Mouse (Mus musculus) CH12.LX (cell line): ENCODE data around the gene Gm20388. TPM values are rescaled to one million over a fixed set of nuclear protein-coding genes. Genes with fewer than 3 reads are reported as not detected.
A peak's percentile ranks its signal among the peaks of the same experiment; 100 is the strongest.

Source experiments
- DNase-seq: peaks from one replicate; pipeline ENCODE4 v3.0.0-alpha.2; 2013; ENCODE audit errors: extremely low read depth
- H3K27ac ChIP-seq: 2 replicates; pipeline ENCODE4 v1.5.1; 2012; ENCODE audit warnings: low read depth, mild to moderate bottlenecking, control low read depth, moderate library complexity; ENCODE audit not compliant: insufficient read depth
- H3K27me3 ChIP-seq: replicated peaks from 2 replicates; pipeline ENCODE3; 2012; ENCODE audit warnings: inconsistent platforms
- H3K36me3 ChIP-seq, 2 experiments: replicated peaks in 1 of 2; 2 replicates each; pipeline versions ENCODE3 to v1.6.1; 2012; ENCODE audit warnings: inconsistent platforms in 1 of 2, low read length in 1 of 2, mild to moderate bottlenecking in 1 of 2, mixed read lengths in 1 of 2, moderate library complexity in 1 of 2; ENCODE audit not compliant: control insufficient read depth in 1 of 2, insufficient read depth in 1 of 2
- H3K4me1 ChIP-seq, 2 experiments: 2 replicates each; pipeline ENCODE4 v1.6.1; 2012; ENCODE audit warnings: inconsistent platforms in 1 of 2, moderate library complexity in 1 of 2; ENCODE audit not compliant: insufficient read depth in 2 of 2, control insufficient read depth in 1 of 2
- H3K4me2 ChIP-seq: 2 replicates; pipeline ENCODE4 v1.6.1; 2012; ENCODE audit warnings: low read depth, mild to moderate bottlenecking, control low read depth; ENCODE audit not compliant: poor library complexity, insufficient read depth, severe bottlenecking
- H3K4me3 ChIP-seq, 3 experiments: fragments of 150-350 bp in 1 of 3; sonication (generic) in 1 of 3; replicated peaks in 1 of 3; 2 replicates each; pipeline versions ENCODE3 to v1.5.1; 2011 to 2012; ENCODE audit warnings: low read depth in 2 of 3, low read length in 2 of 3, mild to moderate bottlenecking in 2 of 3, moderate library complexity in 2 of 3, control low read depth in 1 of 3, improper control_type of control experiment in 1 of 3, inconsistent platforms in 1 of 3, mixed read lengths in 1 of 3; ENCODE audit not compliant: poor library complexity in 1 of 3
- H3K79me2 ChIP-seq: replicated peaks from 2 replicates; pipeline ENCODE4 v1.6.1; 2012; ENCODE audit warnings: mild to moderate bottlenecking, moderate library complexity; ENCODE audit not compliant: control insufficient read depth, poor library complexity, insufficient read depth, severe bottlenecking; ENCODE audit errors: extremely low read depth
- H3K9ac ChIP-seq: 2 replicates; pipeline ENCODE4 v1.6.1; 2012; ENCODE audit warnings: low read depth, mild to moderate bottlenecking, control low read depth, moderate library complexity; ENCODE audit not compliant: insufficient read depth
- H3K9me3 ChIP-seq: replicated peaks from 2 replicates; pipeline ENCODE3; 2012; ENCODE audit warnings: low read length, inconsistent platforms, mixed read lengths
- BHLHE40 ChIP-seq: IDR thresholded peaks from 2 replicates; pipeline ENCODE4 v1.6.1; 2011; ENCODE audit warnings: mild to moderate bottlenecking, low read depth, low read length, improper control_type of control experiment
- CHD2 ChIP-seq: IDR thresholded peaks from 2 replicates; pipeline ENCODE4 v1.6.1; 2011; ENCODE audit warnings: low read length, improper control_type of control experiment
- CTCF ChIP-seq, 2 experiments: IDR thresholded peaks in 1 of 2; conservative IDR thresholded peaks in 1 of 2; 2 replicates each; pipeline ENCODE4 v1.5.1; 2011 to 2012; ENCODE audit warnings: low read depth in 2 of 2, low read length in 2 of 2, improper control_type of control experiment in 1 of 2, inconsistent platforms in 1 of 2, mild to moderate bottlenecking in 1 of 2, moderate library complexity in 1 of 2
- E2F4 ChIP-seq: IDR thresholded peaks from 2 replicates; pipeline ENCODE4 v1.6.1; 2011; ENCODE audit warnings: low read depth, low read length, improper control_type of control experiment; ENCODE audit not compliant: insufficient replicate concordance
- ELF1 ChIP-seq: IDR thresholded peaks from 2 replicates; pipeline ENCODE4 v1.6.1; 2014; ENCODE audit warnings: low read depth, mild to moderate bottlenecking, inconsistent platforms, low read length, improper control_type of control experiment
- EP300 ChIP-seq: IDR thresholded peaks from 2 replicates; pipeline ENCODE4 v1.6.1; 2011; ENCODE audit warnings: low read length, improper control_type of control experiment
- ETS1 ChIP-seq: conservative IDR thresholded peaks from 2 replicates; pipeline ENCODE4 v1.6.1; 2012; ENCODE audit warnings: low read depth, mild to moderate bottlenecking, inconsistent platforms, low read length, improper control_type of control experiment, moderate library complexity
- GABPA ChIP-seq: IDR thresholded peaks from 2 replicates; pipeline ENCODE4 v1.6.1; 2012; ENCODE audit warnings: low read depth, low read length, improper control_type of control experiment, inconsistent platforms; ENCODE audit not compliant: insufficient replicate concordance
- HCFC1 ChIP-seq: IDR thresholded peaks from 2 replicates; pipeline ENCODE4 v1.6.1; 2012; ENCODE audit warnings: low read depth, mild to moderate bottlenecking, inconsistent platforms, low read length, improper control_type of control experiment
- IRF4 ChIP-seq: IDR thresholded peaks from 2 replicates; pipeline ENCODE4 v1.6.1; 2014; ENCODE audit warnings: low read depth, mild to moderate bottlenecking, inconsistent platforms, low read length, improper control_type of control experiment
- JUN ChIP-seq: IDR thresholded peaks from 2 replicates; pipeline ENCODE4 v1.6.1; 2011; ENCODE audit warnings: low read depth, mild to moderate bottlenecking, low read length, improper control_type of control experiment, moderate library complexity; ENCODE audit not compliant: insufficient read depth
- JUND ChIP-seq: conservative IDR thresholded peaks from 2 replicates; pipeline ENCODE4 v1.6.1; 2011; ENCODE audit warnings: low read depth, low read length, improper control_type of control experiment
- MAX ChIP-seq: IDR thresholded peaks from 2 replicates; pipeline ENCODE4 v1.6.1; 2011; ENCODE audit warnings: low read length, improper control_type of control experiment
- MEF2A ChIP-seq: IDR thresholded peaks from 2 replicates; pipeline ENCODE4 v1.6.1; 2014; ENCODE audit warnings: low read depth, mild to moderate bottlenecking, inconsistent platforms, low read length, improper control_type of control experiment, borderline replicate concordance
- NRF1 ChIP-seq: IDR thresholded peaks from 2 replicates; pipeline ENCODE4 v1.6.1; 2014; ENCODE audit warnings: low read depth, mild to moderate bottlenecking, inconsistent platforms, low read length, improper control_type of control experiment, moderate library complexity
- PAX5 ChIP-seq: IDR thresholded peaks from 2 replicates; pipeline ENCODE4 v1.6.1; 2012; ENCODE audit warnings: low read length, inconsistent platforms, mixed read lengths
- RAD21 ChIP-seq: IDR thresholded peaks from 2 replicates; pipeline ENCODE4 v1.6.1; 2011; ENCODE audit warnings: low read depth, mild to moderate bottlenecking, low read length, improper control_type of control experiment, moderate library complexity
- RCOR1 ChIP-seq: conservative IDR thresholded peaks from 2 replicates; pipeline ENCODE4 v1.6.1; 2012; ENCODE audit warnings: low read depth, mild to moderate bottlenecking, inconsistent platforms, low read length, improper control_type of control experiment
- SIN3A ChIP-seq: IDR thresholded peaks from 2 replicates; pipeline ENCODE4 v1.6.1; 2012; ENCODE audit warnings: low read length, improper control_type of control experiment, inconsistent platforms
- SMC3 ChIP-seq: IDR thresholded peaks from 2 replicates; pipeline ENCODE4 v1.6.1; 2011; ENCODE audit warnings: low read depth, low read length, improper control_type of control experiment
- TBP ChIP-seq: conservative IDR thresholded peaks from 2 replicates; pipeline ENCODE4 v1.6.1; 2011; ENCODE audit warnings: low read depth, low read length, improper control_type of control experiment
- UBTF ChIP-seq: IDR thresholded peaks from 2 replicates; pipeline ENCODE4 v1.6.1; 2012; ENCODE audit warnings: low read depth, mild to moderate bottlenecking, inconsistent platforms, low read length, improper control_type of control experiment, moderate library complexity
- USF1 ChIP-seq: IDR thresholded peaks from 2 replicates; pipeline ENCODE4 v1.6.1; 2014; ENCODE audit warnings: low read depth, mild to moderate bottlenecking, inconsistent platforms, low read length, improper control_type of control experiment
- USF2 ChIP-seq: conservative IDR thresholded peaks from 2 replicates; pipeline ENCODE4 v1.6.1; 2011; ENCODE audit warnings: low read depth, low read length, improper control_type of control experiment
- ZC3H11A ChIP-seq: IDR thresholded peaks from 2 replicates; pipeline ENCODE4 v1.6.1; 2012; ENCODE audit warnings: low read depth, mild to moderate bottlenecking, inconsistent platforms, low read length, improper control_type of control experiment
- ZKSCAN1 ChIP-seq: IDR thresholded peaks from 2 replicates; pipeline ENCODE4 v1.6.1; 2012; ENCODE audit warnings: low read depth, inconsistent platforms, low read length, improper control_type of control experiment, borderline replicate concordance
- ZMIZ1 ChIP-seq: IDR thresholded peaks from 2 replicates; pipeline ENCODE4 v1.6.1; 2012; ENCODE audit warnings: low read depth, mild to moderate bottlenecking, inconsistent platforms, low read length, improper control_type of control experiment
- ZNF384 ChIP-seq: IDR thresholded peaks from 2 replicates; pipeline ENCODE4 v1.6.1; 2012; ENCODE audit warnings: low read depth, low read length, improper control_type of control experiment, inconsistent platforms
- dilution Hi-C: fragments of 300-500 bp; cut with MboI; formaldehyde crosslinking; loops from 2 replicates; pipeline ENCODE4 v1.14.3; 2020; ENCODE audit warnings: low sequenced_read_pairs; ENCODE audit not compliant: extremely low pct_unique_long_range_greater_than_20kb, extremely low pct_ligation_motif_present
- in situ Hi-C: fragments of 300-500 bp; cut with MboI; formaldehyde crosslinking; loops from 3 replicates; pipeline ENCODE4 v1.14.3; 2019; ENCODE audit warnings: low sequenced_read_pairs, low pct_ligation_motif_present, low pct_unique_long_range_greater_than_20kb, mixed read lengths
- polyA plus RNA-seq: library from polyadenylated mRNA; unstranded; fragments of >175 nt; gene quantifications from 2 replicates; pipeline ENCODE4 v1.2.1, GENCODE M21; 2012; ENCODE audit warnings: low read depth; ENCODE audit not compliant: insufficient read length
- total RNA-seq, 2 experiments: library from RNA; depleted of rRNA; stranded (reverse); fragments of 300-350 nt in 1 of 2; fragments of >200 nt in 1 of 2; gene quantifications; 2 replicates each; pipeline ENCODE4 v1.2.3; 2012 to 2014

Gene Gm20388
- total and polyA plus RNA-seq, 3 experiments = 14.8 to 26.3 (median 22.2) TPM

GRCm38 (mm10) chr8:120071684-120072083 lies 161.0 kb downstream of the Gm20388 start:
- H3K4me1 ChIP-seq = peaks cover 0 to 14% of the 10 kb centered on the region in 2 experiments; a peak in 2 of 4 replicates
- TF ChIP-seq ZC3H11A = no peak
- TF ChIP-seq SMC3 = peak; percentile 84
- peak; percentile 44 for TF ChIP-seq RAD21
- TF ChIP-seq SIN3A = no peak
- peak; percentile 75 to 96 for TF ChIP-seq CTCF (conservative IDR thresholded peaks at IDR 0.05 in 1 of 2, IDR thresholded peaks at IDR 0.05 in 1 of 2; ENCODE audit: low read depth in 2 of 2, low read length in 2 of 2)
- no peak overlapping the region for H3K4me2 ChIP-seq
- H3K27ac ChIP-seq = no peak overlapping the region
- DNase-seq = peak; percentile 55
- dilution Hi-C loops (no loop called here), in situ Hi-C loops (no loop called here)
- no peaks in the 10 kb centered on the region for H3K36me3 ChIP-seq
- H3K79me2 ChIP-seq = no peaks in the 10 kb centered on the region
- no peaks in the 10 kb centered on the region for H3K9me3 ChIP-seq
- no peak overlapping the region for H3K4me3 ChIP-seq
- H3K9ac ChIP-seq = no peak overlapping the region
- peaks cover 79% of the 10 kb centered on the region for H3K27me3 ChIP-seq

GRCm38 (mm10) chr8:120072259-120072658 lies 161.6 kb downstream of the Gm20388 start:
- Histone ChIP-seq H3K27me3 (peaks cover 79% of the 10 kb centered on the region), H3K9ac (no peak overlapping the region), H3K36me3 (no peaks in the 10 kb centered on the region), H3K4me2 (no peak overlapping the region), H3K27ac (no peak overlapping the region), H3K4me1 (peaks cover 0 to 14% of the 10 kb centered on the region in 2 experiments; a peak in 2 of 4 replicates), H3K4me3 (no peak overlapping the region), H3K9me3 (no peaks in the 10 kb centered on the region), H3K79me2 (no peaks in the 10 kb centered on the region)
- in situ Hi-C loops = no loop called here
- TF ChIP-seq IRF4 = no peak
- no peak for TF ChIP-seq MAX
- no peak for TF ChIP-seq HCFC1
- no peak for TF ChIP-seq USF2
- TF ChIP-seq ZNF384 = no peak
- no peak for TF ChIP-seq MEF2A
- TF ChIP-seq JUND = no peak
- no peak for TF ChIP-seq NRF1
- no peak for TF ChIP-seq TBP
- dilution Hi-C loops = no loop called here
- no peak for DNase-seq

DNA sequence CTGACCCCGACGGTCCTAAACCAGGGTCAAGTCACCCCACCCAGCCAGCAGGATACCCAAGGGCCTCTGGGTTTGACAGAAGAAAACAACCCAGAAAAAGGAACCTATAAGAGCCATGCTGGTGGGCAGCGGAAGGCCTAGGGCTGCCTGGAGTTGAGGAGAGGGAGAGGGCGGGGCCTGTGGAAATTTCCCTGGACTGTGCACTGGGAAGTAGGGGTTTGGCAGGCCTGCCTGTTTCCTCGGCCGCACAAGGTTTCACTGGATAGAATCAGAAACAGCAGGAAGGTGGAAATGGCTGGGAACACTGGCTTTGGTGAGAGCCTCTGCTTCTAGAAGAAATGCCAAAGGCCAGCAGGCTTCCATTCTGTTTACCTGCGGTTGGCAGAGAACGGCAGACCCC lies 162.2 kb downstream of the Gm20388 start:
- in situ Hi-C loops (no loop called here), dilution Hi-C loops (no loop called here)
- Histone ChIP-seq H3K27ac (no peak overlapping the region), H3K27me3 (peaks cover 73% of the 10 kb centered on the region), H3K4me3 (no peak overlapping the region), H3K9me3 (no peaks in the 10 kb centered on the region), H3K9ac (no peak overlapping the region), H3K36me3 (no peaks in the 10 kb centered on the region), H3K4me2 (no peak overlapping the region), H3K4me1 (peaks cover 0 to 14% of the 10 kb centered on the region in 2 experiments; a peak in 2 of 4 replicates), H3K79me2 (no peaks in the 10 kb centered on the region)
- DNase-seq = no peak
- no peak for TF ChIP-seq ELF1
- TF ChIP-seq RCOR1 = no peak
- TF ChIP-seq USF1 = no peak
- no peak for TF ChIP-seq BHLHE40
- TF ChIP-seq GABPA = no peak
- TF ChIP-seq ETS1 = no peak
- TF ChIP-seq EP300 = no peak
- no peak for TF ChIP-seq CHD2
- no peak for TF ChIP-seq ZNF384
- no peak for TF ChIP-seq E2F4
- TF ChIP-seq JUN = no peak
- no peak for TF ChIP-seq IRF4
- TF ChIP-seq ZMIZ1 = no peak
- no peak for TF ChIP-seq UBTF
- TF ChIP-seq RAD21 = no peak
- TF ChIP-seq PAX5 = no peak
- no peak for TF ChIP-seq ZKSCAN1
